Mouse (Mus musculus) bone marrow macrophage, adult 2 months (primary cell): ENCODE measurements around the gene Nkd1.

Experiments
- CTCF ChIP-seq: IDR thresholded peaks from 2 replicates; pipeline ENCODE4 v1.5.1; 2012; ENCODE audit warnings: low read depth, mild to moderate bottlenecking, low read length, moderate library complexity
- POLR2A ChIP-seq: IDR thresholded peaks from 2 replicates; pipeline ENCODE4 v1.6.1; 2012; ENCODE audit warnings: mild to moderate bottlenecking, low read depth, low read length, borderline replicate concordance

DNA sequence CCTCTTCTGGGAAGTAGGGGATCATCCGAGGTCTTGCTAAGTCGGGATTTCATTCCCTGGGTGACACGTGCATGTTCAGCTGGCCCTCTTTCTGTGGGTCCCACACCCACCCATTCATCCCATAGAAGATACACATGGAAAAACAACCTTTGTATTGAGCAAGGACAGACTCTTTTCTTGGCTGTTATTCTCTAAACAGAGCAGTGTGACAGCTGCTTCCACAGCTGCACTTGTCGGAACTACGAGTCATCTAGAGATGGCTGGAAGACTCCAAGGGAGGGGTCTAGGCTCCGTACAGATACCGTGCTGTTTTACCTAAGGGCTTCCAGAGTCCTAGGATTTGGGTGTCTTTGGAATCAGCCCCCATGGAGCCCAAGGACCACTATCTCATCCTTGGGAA lies 48.2 kb downstream of the Nkd1 start:
- TF ChIP-seq CTCF: no peak
- TF ChIP-seq POLR2A: no peak
